Mouse (Mus musculus): ENCODE measurements around the gene Fscn1.

Gene Fscn1

GRCm38 (mm10) chr5:142935642-142936335 is 24.4 kb upstream of the Fscn1 start:
- peak in 1 of 2 experiments; percentile 59 for DNase-seq (ENCODE audit: low spot score in 2 of 2)

- DNase-seq (ENCODE audit: low spot score in 2 of 2), result peak in 1 of 2 experiments; percentile 80
These were observed 23.8 kb upstream of the Fscn1 start for GRCm38 (mm10) chr5:142936336-142936719.

DNA sequence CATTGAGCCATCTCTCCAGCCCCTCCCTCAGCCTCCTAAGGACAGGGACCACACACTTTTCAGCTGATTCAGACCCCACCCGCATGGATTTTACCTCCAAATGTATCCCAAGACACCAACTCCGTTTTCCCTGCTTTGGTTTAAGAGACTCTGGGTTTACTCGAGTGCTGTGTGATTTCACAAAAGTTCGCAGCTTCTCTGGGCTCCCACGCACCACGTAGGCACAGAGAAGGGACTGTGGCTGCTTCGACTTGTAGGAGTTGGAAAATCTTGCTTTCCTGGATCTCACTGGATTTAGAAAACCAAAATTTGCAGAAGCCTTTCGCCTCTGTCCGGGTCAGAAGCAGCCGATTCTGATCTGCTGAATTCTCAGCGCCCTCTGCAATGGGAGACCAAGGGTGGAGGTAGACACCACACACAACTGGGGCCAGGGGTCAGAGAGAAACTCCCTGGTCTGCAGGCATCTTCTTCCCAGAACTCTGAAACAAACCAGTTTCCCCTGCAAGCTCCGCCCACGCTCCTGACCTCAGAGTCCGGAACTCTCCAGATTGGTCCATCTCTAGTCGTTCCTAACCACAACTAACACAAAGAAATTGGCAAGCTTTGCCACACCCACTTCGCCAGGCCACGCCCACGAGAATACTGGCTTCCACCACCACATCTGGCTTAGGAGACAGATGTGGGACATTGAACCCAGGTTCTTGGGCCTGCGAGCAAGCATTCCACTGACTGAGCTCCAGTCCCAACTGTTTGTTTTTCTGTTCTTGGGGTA is 22.0 kb upstream of the Fscn1 start:
- no peak for DNase-seq (ENCODE audit: low spot score in 2 of 2)

GRCm38 (mm10) chr5:142940393-142940792 is 19.8 kb upstream of the Fscn1 start:
- DNase-seq (ENCODE audit: low spot score in 2 of 2), result no peak

GRCm38 (mm10) chr5:142944979-142945682 is 15.0 kb upstream of the Fscn1 start:
- no peak for DNase-seq (ENCODE audit: low spot score in 2 of 2)

- no peak for DNase-seq (ENCODE audit: low spot score in 2 of 2)
These were observed 12.7 kb upstream of the Fscn1 start for GRCm38 (mm10) chr5:142947460-142947859.

GRCm38 (mm10) chr5:142949580-142949979 is 10.6 kb upstream of the Fscn1 start:
- DNase-seq (ENCODE audit: low spot score in 2 of 2), result no peak

DNA sequence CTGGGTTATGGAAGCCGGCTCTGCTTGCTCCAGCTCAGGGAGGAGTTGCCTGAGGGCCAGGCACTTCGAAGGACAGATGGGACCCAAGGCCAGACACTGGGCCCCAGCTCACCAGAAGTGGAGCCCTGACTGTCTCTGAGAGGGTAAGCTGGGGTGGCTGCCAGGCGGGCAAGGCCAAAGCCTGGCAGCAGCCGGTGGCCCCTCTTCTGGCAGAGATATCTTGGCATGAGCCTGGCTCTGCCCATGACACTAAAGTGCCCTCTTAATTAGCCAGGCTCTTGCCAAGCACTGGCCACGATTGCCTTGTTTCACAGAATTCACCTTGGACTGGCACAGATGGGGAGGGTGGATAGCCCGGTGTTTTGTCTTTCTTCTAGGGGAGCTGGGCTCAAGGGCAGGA is 9.7 kb upstream of the Fscn1 start:
- DNase-seq (ENCODE audit: low spot score in 2 of 2), result no peak

GRCm38 (mm10) chr5:142953641-142954040 is 6.5 kb upstream of the Fscn1 start:
- no peak for DNase-seq (ENCODE audit: low spot score in 2 of 2)

DNA sequence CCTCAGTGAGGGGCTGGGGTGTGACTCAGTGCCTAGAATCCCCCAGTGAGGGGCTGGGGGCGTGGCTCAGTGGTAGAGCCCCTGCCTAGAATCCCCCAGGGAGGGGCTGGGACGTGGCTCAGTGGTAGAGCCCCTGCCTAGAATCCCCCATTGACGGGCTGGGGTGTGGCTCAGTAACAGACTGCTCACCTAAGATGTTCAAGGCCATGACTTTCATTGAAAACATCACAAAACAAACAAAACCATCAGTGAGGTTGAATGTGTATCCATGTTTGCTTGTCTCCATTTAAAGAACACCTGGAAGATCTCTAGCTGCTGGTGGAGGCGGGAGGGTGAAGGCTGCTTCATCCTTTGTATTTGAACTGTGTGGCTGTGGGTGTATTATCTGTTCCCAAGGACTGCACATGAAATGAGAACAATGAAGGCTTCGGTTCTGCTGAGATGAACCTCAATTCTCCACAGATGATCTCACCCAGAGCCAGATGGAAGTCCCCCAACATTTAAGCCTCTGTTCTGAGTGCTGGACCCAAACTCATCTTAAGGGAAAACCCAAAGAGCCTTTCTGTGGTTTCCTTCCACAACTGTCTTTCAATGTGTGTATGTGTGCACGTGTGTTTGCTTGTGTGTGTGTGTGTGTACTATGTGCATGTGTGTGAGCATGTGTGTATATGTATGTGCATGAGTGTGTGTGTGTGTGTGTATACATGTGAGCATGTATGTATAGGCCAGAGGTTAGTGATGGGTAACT is 3.0 kb upstream of the Fscn1 start:
- DNase-seq (ENCODE audit: low spot score in 2 of 2), result no peak

- peak in 1 of 2 experiments; percentile 40 for DNase-seq (ENCODE audit: low spot score in 2 of 2)
These were observed 1.7 kb upstream of the Fscn1 start for GRCm38 (mm10) chr5:142958464-142958863.

- DNase-seq (ENCODE audit: low spot score in 2 of 2), result no peak
These were observed 987 bp upstream of the Fscn1 start for GRCm38 (mm10) chr5:142959156-142959555.

GRCm38 (mm10) chr5:142960775-142961271 is 680 bp downstream of the Fscn1 start:
- DNase-seq (ENCODE audit: low spot score in 2 of 2), result peak in 1 of 2 experiments; percentile 57

- no peak for DNase-seq (ENCODE audit: low spot score in 2 of 2)
These were observed 1.3 kb downstream of the Fscn1 start for GRCm38 (mm10) chr5:142961398-142961880.

GRCm38 (mm10) chr5:142961881-142962443 is 1.8 kb downstream of the Fscn1 start:
- DNase-seq (ENCODE audit: low spot score in 2 of 2), result peak; percentile 49 to 54

DNA sequence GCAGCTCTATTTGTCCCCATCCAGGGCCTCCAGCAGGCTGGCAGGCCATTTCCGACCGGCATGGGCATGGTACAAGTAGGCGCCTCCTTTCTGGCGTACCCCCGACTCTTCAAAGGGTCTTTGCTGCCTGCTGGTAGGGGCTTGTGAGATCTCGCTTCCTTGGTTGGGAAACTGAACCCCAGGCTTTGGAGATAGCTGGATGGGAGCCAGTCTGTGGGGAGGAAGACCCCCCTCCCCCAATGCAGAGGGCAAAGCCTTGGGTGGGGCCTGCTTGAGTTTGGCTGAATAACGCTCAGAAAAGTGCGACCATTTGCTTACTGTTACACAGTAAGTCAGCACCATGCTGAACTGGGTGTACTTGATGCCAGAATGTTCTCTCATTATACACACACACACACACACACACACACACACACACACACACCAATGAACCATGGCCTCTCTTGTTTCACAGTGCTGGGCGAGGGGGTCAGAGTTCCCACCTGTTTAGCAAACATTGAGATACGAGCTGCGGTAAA is 2.4 kb downstream of the Fscn1 start:
- DNase-seq (ENCODE audit: low spot score in 2 of 2), result peak in 1 of 2 experiments; percentile 23

GRCm38 (mm10) chr5:142963003-142963704 is 3.0 kb downstream of the Fscn1 start:
- peak; percentile 51 to 60 for DNase-seq (ENCODE audit: low spot score in 2 of 2)

- DNase-seq (ENCODE audit: low spot score in 2 of 2), result peak; percentile 29 to 33
These were observed 3.8 kb downstream of the Fscn1 start for GRCm38 (mm10) chr5:142963705-142964494.

DNA sequence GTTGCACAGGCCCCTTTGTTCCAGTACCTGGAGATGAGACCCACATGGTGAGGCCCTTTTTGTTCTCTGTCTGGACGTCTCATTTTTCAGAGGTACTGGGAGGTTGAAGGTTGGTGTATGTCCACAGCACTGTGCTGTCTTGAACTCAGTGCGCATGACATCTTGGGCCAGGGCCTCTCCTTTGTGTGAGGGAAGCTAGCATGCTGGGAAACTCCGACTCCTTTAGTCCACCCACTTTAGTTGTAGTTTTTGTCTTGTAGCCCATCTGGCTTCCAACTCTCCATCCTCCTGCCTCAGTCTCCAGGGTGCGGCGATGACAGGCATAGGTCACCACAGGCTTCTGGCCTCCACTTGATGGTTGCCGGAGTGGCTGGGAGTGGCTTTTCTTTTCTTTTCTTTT is 4.5 kb downstream of the Fscn1 start:
- no peak for DNase-seq (ENCODE audit: low spot score in 2 of 2)
